Mouse (Mus musculus) hindbrain, embryonic 14.5 days (tissue): ENCODE data around the gene Slc24a2. TPM values are rescaled to one million over a fixed set of nuclear protein-coding genes. Genes with fewer than 3 reads are reported as not detected.

Experiments used
- ATAC-seq: fragments of 200-750 bp; cut with Nextera tagmentation; 2 replicates; pipeline ENCODE4 v1.8.0; 2017; ENCODE audit warnings: moderate number of reproducible peaks, mild to moderate bottlenecking, moderate TSS enrichment, moderate library complexity; ENCODE audit not compliant: low FRiP score
- DNase-seq: peaks from one replicate; pipeline ENCODE4 v3.0.0-alpha.2; 2015; ENCODE audit warnings: low spot score
- H3K27ac ChIP-seq: fragments of 300-500 bp; sonication (generic); 2 replicates; pipeline ENCODE4 v1.5.1; 2014; ENCODE audit warnings: mild to moderate bottlenecking, moderate library complexity
- H3K27me3 ChIP-seq: fragments of 300-500 bp; sonication (generic); 2 replicates; pipeline ENCODE4 v1.6.1; 2014; ENCODE audit warnings: mild to moderate bottlenecking, low read length, mixed read lengths; ENCODE audit not compliant: control insufficient read depth, insufficient read depth
- H3K36me3 ChIP-seq: fragments of 300-500 bp; sonication (generic); replicated peaks from 2 replicates; pipeline ENCODE4 v1.6.1; 2014; ENCODE audit not compliant: control insufficient read depth, insufficient read depth
- H3K4me1 ChIP-seq: fragments of 300-500 bp; sonication (generic); replicated peaks from 2 replicates; pipeline ENCODE4 v1.6.1; 2014; ENCODE audit warnings: antibody characterized with exemption, low read length, mixed read lengths; ENCODE audit not compliant: control insufficient read depth, insufficient read depth
- H3K4me2 ChIP-seq: fragments of 300-500 bp; sonication (generic); replicated peaks from 2 replicates; pipeline ENCODE4 v1.6.1; 2014; ENCODE audit warnings: mild to moderate bottlenecking, moderate library complexity
- H3K4me3 ChIP-seq: fragments of 300-500 bp; sonication (generic); replicated peaks from 2 replicates; pipeline ENCODE4 v1.5.1; 2014; ENCODE audit warnings: mild to moderate bottlenecking, low read length
- H3K9ac ChIP-seq: fragments of 300-500 bp; sonication (generic); 2 replicates; pipeline ENCODE4 v1.6.1; 2014
- H3K9me3 ChIP-seq: fragments of 300-500 bp; sonication (generic); 2 replicates; pipeline ENCODE4 v1.6.1; 2016; ENCODE audit warnings: low read length; ENCODE audit not compliant: control insufficient read depth
- WGBS: fragments of 180-500 bp; shearing (Covaris S2); extraction: QIAGEN DNeasy Blood & Tissue Kit; methylation state at CpG from one replicate; pipeline ENCODE4 v1.1.7; 2014; 5-methylcytosine and 5-hydroxymethylcytosine counted together
- polyA plus RNA-seq: library from polyadenylated mRNA; unstranded; fragments of >200 nt; fragmentation: Nextera tagmentation; extraction: Ambion mirVana; gene quantifications from 2 replicates; pipeline ENCODE4 v1.2.1, GENCODE M21; 2014

Gene Slc24a2
- polyA plus RNA-seq, 1 experiment from 2014 or later: 5.7 TPM

- H3K9me3 ChIP-seq: no peaks in the 10 kb centered on the region
- no peak overlapping the region for H3K4me3 ChIP-seq
- ATAC-seq: no peak
These were observed 165.7 kb downstream of the Slc24a2 start for GRCm38 (mm10) chr4:87064561-87064960.

GRCm38 (mm10) chr4:87062771-87063253 is 167.5 kb downstream of the Slc24a2 start:
- 67% methylated on average over 6 of the region's 6 CpGs for WGBS
- DNase-seq (no peak), ATAC-seq (no peak)
- H3K9ac ChIP-seq: no peak overlapping the region
- no peak overlapping the region for H3K4me2 ChIP-seq
- no peaks in the 10 kb centered on the region for H3K27me3 ChIP-seq
- H3K4me3 ChIP-seq: no peak overlapping the region
- H3K9me3 ChIP-seq: no peaks in the 10 kb centered on the region
- peaks cover 15% of the 10 kb centered on the region; the same call in 1 of the 2 replicates for H3K4me1 ChIP-seq
- H3K36me3 ChIP-seq: no peaks in the 10 kb centered on the region
- H3K27ac ChIP-seq: no peak overlapping the region

More at GRCm38 (mm10) chr4:87064561-87064960, 165.7 kb downstream of the Slc24a2 start:
- Histone ChIP-seq H3K36me3 (no peaks in the 10 kb centered on the region), H3K4me2 (no peak overlapping the region), H3K27me3 (no peaks in the 10 kb centered on the region), H3K9ac (no peak overlapping the region), H3K4me1 (peaks cover 12% of the 10 kb centered on the region; the same call in 1 of the 2 replicates), H3K27ac (no peak overlapping the region)
- DNase-seq: no peak
- 84% methylated on average over 2 of the region's 2 CpGs for WGBS

GRCm38 (mm10) chr4:87061696-87062095 is 168.6 kb downstream of the Slc24a2 start:
- H3K27ac ChIP-seq: no peak overlapping the region
- 67% methylated on average over 2 of the region's 2 CpGs for WGBS
- no peaks in the 10 kb centered on the region for H3K36me3 ChIP-seq
- no peaks in the 10 kb centered on the region for H3K9me3 ChIP-seq
- DNase-seq (no peak), ATAC-seq (no peak)
- no peaks in the 10 kb centered on the region for H3K27me3 ChIP-seq
- H3K9ac ChIP-seq: no peak overlapping the region
- H3K4me3 ChIP-seq: no peak overlapping the region
- no peak overlapping the region for H3K4me2 ChIP-seq
- peaks cover 17% of the 10 kb centered on the region; the same call in 1 of the 2 replicates for H3K4me1 ChIP-seq

GRCm38 (mm10) chr4:87057572-87057971 is 172.7 kb downstream of the Slc24a2 start:
- peak; percentile 42 for DNase-seq

GRCm38 (mm10) chr4:87055768-87056167 is 174.5 kb downstream of the Slc24a2 start:
- 0 out of 2 replicates have a peak, but pooled peaks cover 4% of the 10 kb centered on the region for H3K4me1 ChIP-seq
- no peak overlapping the region for H3K4me3 ChIP-seq
- no peak for ATAC-seq
- no peak overlapping the region for H3K4me2 ChIP-seq
- no peaks in the 10 kb centered on the region for H3K36me3 ChIP-seq
- H3K9me3 ChIP-seq: no peaks in the 10 kb centered on the region
- no peak for DNase-seq
- H3K27ac ChIP-seq: no peak overlapping the region
- 87% methylated on average over 7 of the region's 7 CpGs for WGBS
- H3K27me3 ChIP-seq: no peaks in the 10 kb centered on the region
- no peak overlapping the region for H3K9ac ChIP-seq

More at GRCm38 (mm10) chr4:87057572-87057971, 172.7 kb downstream of the Slc24a2 start:
- Histone ChIP-seq H3K9me3 (no peaks in the 10 kb centered on the region), H3K9ac (no peak overlapping the region), H3K4me3 (no peak overlapping the region), H3K27ac (peak overlapping the region; percentile 27; the same call in 1 of the 2 replicates), H3K4me1 (peaks cover 15% of the 10 kb centered on the region; the same call in 1 of the 2 replicates), H3K27me3 (no peaks in the 10 kb centered on the region), H3K4me2 (no peak overlapping the region), H3K36me3 (no peaks in the 10 kb centered on the region)
- 34% methylated on average over 3 of the region's 3 CpGs for WGBS
- peak; percentile 63 for ATAC-seq

- 95% methylated on average over 5 of the region's 5 CpGs for WGBS
- no peak overlapping the region for H3K4me3 ChIP-seq
- no peaks in the 10 kb centered on the region for H3K36me3 ChIP-seq
- H3K9me3 ChIP-seq: no peaks in the 10 kb centered on the region
- DNase-seq (no peak), ATAC-seq (no peak)
- no peak overlapping the region for H3K27ac ChIP-seq
- no peak overlapping the region for H3K4me2 ChIP-seq
- 0 out of 2 replicates have a peak, but pooled peaks cover 3% of the 10 kb centered on the region for H3K4me1 ChIP-seq
- no peak overlapping the region for H3K9ac ChIP-seq
- H3K27me3 ChIP-seq: no peaks in the 10 kb centered on the region
These were observed 177.4 kb downstream of the Slc24a2 start for GRCm38 (mm10) chr4:87052881-87053280.

GRCm38 (mm10) chr4:87049061-87049460 is 181.2 kb downstream of the Slc24a2 start:
- no peak for DNase-seq
- no peak overlapping the region for H3K27ac ChIP-seq
- 90% methylated on average over 3 of the region's 3 CpGs for WGBS
- H3K36me3 ChIP-seq: no peaks in the 10 kb centered on the region
- H3K9me3 ChIP-seq: no peaks in the 10 kb centered on the region
- ATAC-seq: no peak
- no peak overlapping the region for H3K9ac ChIP-seq
- H3K4me2 ChIP-seq: no peak overlapping the region
- no peaks in the 10 kb centered on the region for H3K4me1 ChIP-seq
- no peaks in the 10 kb centered on the region for H3K27me3 ChIP-seq
- no peak overlapping the region for H3K4me3 ChIP-seq

GRCm38 (mm10) chr4:87047131-87047530 is 183.1 kb downstream of the Slc24a2 start:
- no peaks in the 10 kb centered on the region for H3K27me3 ChIP-seq
- H3K4me2 ChIP-seq: no peak overlapping the region
- H3K9me3 ChIP-seq: no peaks in the 10 kb centered on the region
- 79% methylated on average over 2 of the region's 2 CpGs for WGBS
- H3K9ac ChIP-seq: no peak overlapping the region
- no peaks in the 10 kb centered on the region for H3K36me3 ChIP-seq
- H3K27ac ChIP-seq: no peak overlapping the region
- no peak overlapping the region for H3K4me3 ChIP-seq
- DNase-seq (no peak), ATAC-seq (no peak)
- H3K4me1 ChIP-seq: no peaks in the 10 kb centered on the region

- Histone ChIP-seq H3K36me3 (no peaks in the 10 kb centered on the region), H3K4me1 (no peaks in the 10 kb centered on the region), H3K4me2 (no peak overlapping the region), H3K9ac (no peak overlapping the region), H3K4me3 (no peak overlapping the region), H3K27ac (no peak overlapping the region), H3K27me3 (no peaks in the 10 kb centered on the region), H3K9me3 (no peaks in the 10 kb centered on the region)
- 92% methylated on average over 9 of the region's 9 CpGs for WGBS
- ATAC-seq (no peak), DNase-seq (no peak)
These were observed 187.0 kb downstream of the Slc24a2 start for GRCm38 (mm10) chr4:87043296-87043695.
